Mouse (Mus musculus) cerebellum, adult 2 months (tissue): ENCODE results near the gene Kif5c. TPM values are rescaled to one million over a fixed set of nuclear protein-coding genes. Genes with fewer than 3 reads are reported as not detected.
A peak's percentile ranks its signal among the peaks of the same experiment; 100 is the strongest.

ENCODE experiments used
- DNase-seq, 2 experiments: peaks; one replicate each; pipeline ENCODE4 v3.0.0; 2021
- H3K27ac ChIP-seq: fragments of 200-500 bp; 2 replicates; pipeline ENCODE4 v1.5.1; 2012; ENCODE audit warnings: low read length, control low read depth, inconsistent platforms; ENCODE audit not compliant: insufficient read depth
- H3K27me3 ChIP-seq: fragments of 200-500 bp; 2 replicates; pipeline ENCODE4 v1.6.1; 2012; ENCODE audit warnings: inconsistent platforms, mild to moderate bottlenecking, low read length, moderate library complexity; ENCODE audit not compliant: control insufficient read depth, insufficient read depth
- H3K4me1 ChIP-seq: fragments of 200-500 bp; 2 replicates; pipeline ENCODE4 v1.6.1; 2011; ENCODE audit warnings: low read length; ENCODE audit not compliant: control insufficient read depth, insufficient read depth
- H3K4me3 ChIP-seq: fragments of 200-500 bp; replicated peaks from 2 replicates; pipeline ENCODE3; 2011; ENCODE audit warnings: mild to moderate bottlenecking, low read depth, low read length, control low read depth; ENCODE audit not compliant: insufficient read depth
- CTCF ChIP-seq: fragments of 200-500 bp; IDR thresholded peaks from 2 replicates; pipeline ENCODE4 v1.5.1; 2011; ENCODE audit warnings: low read depth, mild to moderate bottlenecking, control low read depth, low read length, moderate library complexity, borderline replicate concordance; ENCODE audit not compliant: insufficient read depth
- POLR2A ChIP-seq: fragments of 200-500 bp; IDR thresholded peaks from 2 replicates; pipeline ENCODE4 v1.6.1; 2011; ENCODE audit warnings: low read length, control low read depth, borderline replicate concordance; ENCODE audit not compliant: insufficient read depth
- WGBS: fragments of 180-500 bp; shearing (Covaris S2); methylation state at CpG from one replicate; pipeline ENCODE4 v1.1.7; 2018; 5-methylcytosine and 5-hydroxymethylcytosine counted together
- polyA plus RNA-seq: library from polyadenylated mRNA; depleted of rRNA; stranded (reverse); fragments of >200 nt; gene quantifications from 2 replicates; pipeline ENCODE4 v1.2.3, GENCODE M21; 2012

The Kif5c gene
- polyA plus RNA-seq, 1 experiment: 257 TPM

GRCm38 (mm10) chr2:49698851-49699250, 79.8 kb downstream of the Kif5c start:
- no peaks in the 10 kb centered on the region for H3K27me3 ChIP-seq
- H3K4me1 ChIP-seq: peaks cover 5% of the 10 kb centered on the region
- 85% methylated on average over 5 of the region's 5 CpGs for WGBS
- no peak for TF ChIP-seq POLR2A
- TF ChIP-seq CTCF: no peak
- DNase-seq: no peak
- no peak overlapping the region for H3K4me3 ChIP-seq
- no peak overlapping the region for H3K27ac ChIP-seq

GRCm38 (mm10) chr2:49700176-49700971, 81.3 kb downstream of the Kif5c start:
- TF ChIP-seq CTCF: no peak
- no peak for TF ChIP-seq POLR2A
- Histone ChIP-seq H3K27me3 (no peaks in the 10 kb centered on the region), H3K4me3 (no peak overlapping the region), H3K27ac (no peak overlapping the region), H3K4me1 (no peaks in the 10 kb centered on the region)
- no peak for DNase-seq
- WGBS: 77% methylated on average over 22 of the region's 22 CpGs

DNA sequence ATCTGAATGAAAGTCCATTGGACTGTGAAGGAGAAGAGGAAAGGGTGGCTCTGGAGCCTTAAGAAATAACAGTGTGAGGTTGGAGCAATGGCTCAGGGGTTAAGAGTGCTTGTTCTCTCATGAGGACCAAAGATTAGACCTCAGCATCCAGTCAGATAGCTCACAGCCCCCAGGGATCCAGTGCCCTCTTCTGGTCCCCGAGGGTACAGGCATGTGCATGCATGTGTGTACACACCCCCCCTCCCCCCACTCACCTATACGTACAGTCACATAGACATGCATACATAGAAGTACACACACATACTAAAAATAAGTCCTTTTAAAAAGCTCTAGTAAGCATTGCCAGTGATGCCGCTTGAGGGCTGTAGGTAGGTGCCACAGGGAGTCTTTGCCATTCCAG, 91.1 kb downstream of the Kif5c start:
- 26% methylated on average over 3 of the region's 3 CpGs for WGBS
- Histone ChIP-seq H3K27ac (no peak overlapping the region), H3K4me3 (no peak overlapping the region), H3K27me3 (no peaks in the 10 kb centered on the region), H3K4me1 (peaks cover 7% of the 10 kb centered on the region)
- peak in 1 of 2 experiments; percentile 41 for DNase-seq
- no peak for TF ChIP-seq POLR2A
- peak; percentile 72 for TF ChIP-seq CTCF

DNA sequence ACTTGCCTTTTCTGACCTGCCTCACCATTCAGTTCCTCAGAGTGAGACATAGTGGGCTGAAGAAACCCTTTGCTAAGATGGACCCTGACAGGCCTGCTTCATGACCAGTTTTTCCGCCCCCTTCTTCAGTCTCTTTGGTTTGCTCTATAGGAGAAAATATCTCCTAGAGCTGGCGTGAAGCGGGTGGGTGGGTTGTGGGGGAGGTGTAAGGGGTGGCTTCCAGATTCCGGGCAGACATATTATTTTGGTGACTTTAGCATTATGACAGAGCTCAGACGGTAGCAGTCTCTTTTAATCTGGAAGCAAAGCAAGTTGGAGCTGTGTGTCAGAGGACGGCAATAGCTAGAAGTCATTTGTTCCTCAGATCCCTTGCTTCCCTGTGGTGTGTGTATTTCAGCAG, 92.6 kb downstream of the Kif5c start:
- TF ChIP-seq POLR2A (no peak), CTCF (no peak)
- DNase-seq: no peak

DNA sequence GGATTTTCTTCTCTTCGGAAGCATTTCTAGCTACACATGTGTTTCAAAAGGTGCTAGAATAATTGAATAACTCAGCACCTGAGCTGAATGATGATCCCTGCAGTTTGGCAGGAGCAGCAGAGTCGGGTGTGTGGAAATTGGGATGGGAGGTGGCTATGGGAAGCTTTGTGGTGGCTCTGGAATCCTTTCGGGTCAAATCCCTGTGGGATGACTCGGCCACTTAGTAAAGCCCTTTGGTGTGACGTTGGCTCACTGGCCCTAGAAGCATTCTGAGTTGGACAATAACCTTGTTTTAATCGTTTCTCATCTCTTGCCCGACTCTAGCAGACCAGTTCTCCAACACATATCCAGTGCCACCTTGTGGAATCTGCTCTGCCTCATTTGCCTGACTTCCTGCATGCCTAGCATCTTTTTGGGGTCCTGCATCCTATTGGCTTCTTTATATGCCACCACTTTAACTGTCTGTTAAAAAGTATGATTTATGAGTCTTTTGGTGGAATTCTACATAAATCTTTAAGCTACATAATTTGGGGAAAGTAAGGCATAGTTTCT, 93.3 kb downstream of the Kif5c start:
- Histone ChIP-seq H3K4me3 (no peak overlapping the region), H3K4me1 (peaks cover 7% of the 10 kb centered on the region), H3K27ac (no peak overlapping the region), H3K27me3 (no peaks in the 10 kb centered on the region)
- TF ChIP-seq CTCF (peak; percentile 53; the same call in 1 of the 2 replicates), POLR2A (no peak)
- peak; percentile 43 to 56 for DNase-seq
- 11% methylated on average over 7 of the region's 7 CpGs for WGBS

More for the DNA sequence above, 92.6 kb downstream of the Kif5c start:
- 75% methylated on average over 6 of the region's 6 CpGs for WGBS
- peaks cover 7% of the 10 kb centered on the region for H3K4me1 ChIP-seq
- no peak overlapping the region for H3K27ac ChIP-seq
- H3K4me3 ChIP-seq: no peak overlapping the region
- H3K27me3 ChIP-seq: no peaks in the 10 kb centered on the region

DNA sequence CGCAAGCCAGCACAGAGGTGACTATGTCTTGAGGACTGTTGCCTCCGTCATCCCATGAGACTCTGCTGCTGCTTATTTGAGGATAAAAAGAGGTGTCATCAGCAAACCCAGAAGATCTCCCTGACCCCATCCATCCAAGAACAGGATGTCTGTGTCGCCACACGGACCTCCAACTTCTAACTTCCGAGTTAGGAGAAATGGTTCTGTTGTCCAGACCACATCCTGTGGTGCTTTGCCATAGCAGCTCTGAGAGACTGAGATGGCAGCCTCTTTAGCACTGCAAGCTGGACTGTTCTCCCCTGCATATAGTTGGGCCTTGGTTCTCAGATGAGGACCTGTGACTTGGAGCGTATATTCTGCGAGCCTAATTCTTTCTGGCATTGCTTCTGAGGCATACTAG, 97.4 kb downstream of the Kif5c start:
- Histone ChIP-seq H3K4me1 (peaks cover 12% of the 10 kb centered on the region), H3K27ac (no peak overlapping the region), H3K27me3 (no peaks in the 10 kb centered on the region), H3K4me3 (no peak overlapping the region)
- DNase-seq: no peak
- TF ChIP-seq CTCF (no peak), POLR2A (no peak)
- WGBS: 95% methylated on average over 7 of the region's 7 CpGs

- Histone ChIP-seq H3K4me3 (no peak overlapping the region), H3K4me1 (peaks cover 14% of the 10 kb centered on the region), H3K27ac (no peak overlapping the region), H3K27me3 (no peaks in the 10 kb centered on the region)
- TF ChIP-seq CTCF (no peak), POLR2A (no peak)
- WGBS: 95% methylated on average over 18 of the region's 18 CpGs
- DNase-seq: no peak
Measured at GRCm38 (mm10) chr2:49717437-49718116, 98.5 kb downstream of the Kif5c start.
